13 mouse cellular contexts compared by ENCODE assay signal in genomic region chr9:89907941-89908340, GRCm38 (mm10). TPM values are rescaled to one million over a fixed set of nuclear protein-coding genes. Genes with fewer than 3 reads are reported as not detected.
DNase-seq lines count a peak whose midpoint lies in the region; ATAC-seq and TF ChIP-seq lines count a peak whose summit lies in the region.
"Had no signal": no experiment of that assay in that cellular context is flagged by ENCODE, and none has a peak within 500 bp of the region (broad histone marks: within the 10 kb centered on the region; RNA-seq: fewer than 3 reads in every experiment).

No protein-coding gene starts in this region.

- H3K4me3 ChIP-seq in embryonic facial prominence, embryonic 13.5 days, result no peak overlapping the region
- H3K4me3 ChIP-seq in embryonic facial prominence, embryonic 10.5 days, result no peak overlapping the region
- peak overlapping the region; percentile 54 for H3K4me3 ChIP-seq in hindbrain, embryonic 13.5 days
- H3K4me3 ChIP-seq in hindbrain, embryonic 10.5 days, result no peak overlapping the region
- H3K4me3 ChIP-seq in forebrain, postnatal 0 days (ENCODE audit: low read depth, low read length), result peak overlapping the region; percentile 51; the same call in 1 of the 2 replicates
- peak overlapping the region; percentile 47; the same call in 1 of the 2 replicates for H3K4me3 ChIP-seq in midbrain, postnatal 0 days (ENCODE audit: low read depth, low read length)
- H3K4me3 ChIP-seq: erythroblast, embryonic 14.5 days had no signal

- no peak for TF ChIP-seq CTCF in forebrain, postnatal 0 days (IDR thresholded peaks at IDR 0.05; ENCODE audit: low read depth)
- TF ChIP-seq CTCF in midbrain, postnatal 0 days (IDR thresholded peaks at IDR 0.05), result no peak

- H3K36me3 ChIP-seq in embryonic facial prominence, embryonic 13.5 days, result no peaks in the 10 kb centered on the region
- H3K36me3 ChIP-seq in embryonic facial prominence, embryonic 10.5 days (replicated peaks), result no peaks in the 10 kb centered on the region
- no peaks in the 10 kb centered on the region for H3K36me3 ChIP-seq in hindbrain, embryonic 13.5 days
- no peaks in the 10 kb centered on the region for H3K36me3 ChIP-seq in hindbrain, embryonic 10.5 days
- H3K36me3 ChIP-seq in forebrain, postnatal 0 days (ENCODE audit: insufficient read depth), result no peaks in the 10 kb centered on the region
- H3K36me3 ChIP-seq in midbrain, postnatal 0 days (ENCODE audit: insufficient read depth, low read length), result no peaks in the 10 kb centered on the region
- H3K36me3 ChIP-seq: liver, embryonic 12.5 days had no signal

- H3K9me3 ChIP-seq in embryonic facial prominence, embryonic 13.5 days, result no peaks in the 10 kb centered on the region
- no peaks in the 10 kb centered on the region for H3K9me3 ChIP-seq in embryonic facial prominence, embryonic 10.5 days
- no peaks in the 10 kb centered on the region for H3K9me3 ChIP-seq in hindbrain, embryonic 13.5 days
- no peaks in the 10 kb centered on the region for H3K9me3 ChIP-seq in hindbrain, embryonic 10.5 days
- H3K9me3 ChIP-seq in forebrain, postnatal 0 days (ENCODE audit: low read length), result no peaks in the 10 kb centered on the region
- H3K9me3 ChIP-seq in midbrain, postnatal 0 days (ENCODE audit: low read length), result no peaks in the 10 kb centered on the region
- H3K9me3 ChIP-seq: liver, embryonic 12.5 days had no signal

- DNase-seq in embryonic facial prominence, embryonic 10.5 days (ENCODE audit: low spot score), result no peak
- DNase-seq in hindbrain, embryonic 10.5 days (ENCODE audit: low spot score), result no peak
- no peak for DNase-seq in forebrain, postnatal 0 days
- no peak for DNase-seq in midbrain, postnatal 0 days (ENCODE audit: low spot score)
- DNase-seq in cerebellum, adult 9-10 months, result no peak
- DNase-seq in adrenal gland, postnatal 25 days, result no peak
- DNase-seq: kidney, adult 9 months had no signal

- 0 out of 2 replicates have a peak overlapping the region, but pooled peaks have one; percentile 94 for H3K4me2 ChIP-seq in embryonic facial prominence, embryonic 13.5 days
- H3K4me2 ChIP-seq in hindbrain, embryonic 13.5 days, result peak overlapping the region; percentile 86
- peak overlapping the region; percentile 88 for H3K4me2 ChIP-seq in forebrain, postnatal 0 days (ENCODE audit: low read depth)
- peak overlapping the region; percentile 79 for H3K4me2 ChIP-seq in midbrain, postnatal 0 days (ENCODE audit: low read depth, low read length, poor library complexity, severe bottlenecking)

- no peak overlapping the region for H3K27ac ChIP-seq in embryonic facial prominence, embryonic 13.5 days
- H3K27ac ChIP-seq in embryonic facial prominence, embryonic 10.5 days (replicated peaks), result no peak overlapping the region
- no peak overlapping the region for H3K27ac ChIP-seq in hindbrain, embryonic 13.5 days
- H3K27ac ChIP-seq in hindbrain, embryonic 10.5 days, result no peak overlapping the region
- H3K27ac ChIP-seq in forebrain, postnatal 0 days (ENCODE audit: low read depth, low read length), result no peak overlapping the region
- no peak overlapping the region for H3K27ac ChIP-seq in midbrain, postnatal 0 days (ENCODE audit: low read depth, low read length)
- H3K27ac ChIP-seq: liver, embryonic 12.5 days had no signal

- no peak for ATAC-seq in embryonic facial prominence, embryonic 13.5 days (ENCODE audit: insufficient number of reproducible peaks, insufficient read depth, low FRiP score, low TSS enrichment, low read depth)
- ATAC-seq in hindbrain, embryonic 13.5 days (ENCODE audit: low FRiP score), result no peak
- no peak for ATAC-seq in forebrain, postnatal 0 days
- ATAC-seq in midbrain, postnatal 0 days (ENCODE audit: low FRiP score), result no peak
- ATAC-seq: liver, embryonic 12.5 days had no signal

- peaks cover 81% of the 10 kb centered on the region for H3K27me3 ChIP-seq in embryonic facial prominence, embryonic 13.5 days
- peaks cover 82% of the 10 kb centered on the region for H3K27me3 ChIP-seq in embryonic facial prominence, embryonic 10.5 days (replicated peaks; ENCODE audit: low read depth, poor library complexity, severe bottlenecking)
- peaks cover 78% of the 10 kb centered on the region for H3K27me3 ChIP-seq in hindbrain, embryonic 13.5 days
- H3K27me3 ChIP-seq in hindbrain, embryonic 10.5 days (ENCODE audit: insufficient read depth, poor library complexity, severe bottlenecking), result peaks cover 77% of the 10 kb centered on the region
- peaks cover 48% of the 10 kb centered on the region for H3K27me3 ChIP-seq in forebrain, postnatal 0 days (ENCODE audit: insufficient read depth, low read length)
- H3K27me3 ChIP-seq in midbrain, postnatal 0 days (ENCODE audit: insufficient read depth, low read length), result peaks cover 49% of the 10 kb centered on the region

- H3K4me1 ChIP-seq in embryonic facial prominence, embryonic 13.5 days, result peaks cover 28% of the 10 kb centered on the region
- H3K4me1 ChIP-seq in embryonic facial prominence, embryonic 10.5 days, result peaks cover 29% of the 10 kb centered on the region
- H3K4me1 ChIP-seq in hindbrain, embryonic 13.5 days (replicated peaks), result peaks cover 30% of the 10 kb centered on the region
- H3K4me1 ChIP-seq in hindbrain, embryonic 10.5 days (replicated peaks), result peaks cover 30% of the 10 kb centered on the region
- no peaks in the 10 kb centered on the region for H3K4me1 ChIP-seq in forebrain, postnatal 0 days (ENCODE audit: insufficient read depth)
- no peaks in the 10 kb centered on the region; the same call in 1 of the 2 replicates for H3K4me1 ChIP-seq in midbrain, postnatal 0 days (ENCODE audit: insufficient read depth, low read length)

- no peak overlapping the region for H3K9ac ChIP-seq in embryonic facial prominence, embryonic 13.5 days
- no peak overlapping the region for H3K9ac ChIP-seq in hindbrain, embryonic 13.5 days
- 0 out of 2 replicates have a peak overlapping the region, but pooled peaks have one; percentile 18 for H3K9ac ChIP-seq in forebrain, postnatal 0 days
- H3K9ac ChIP-seq in midbrain, postnatal 0 days (replicated peaks; ENCODE audit: low read length, poor library complexity, severe bottlenecking), result no peak overlapping the region
- H3K9ac ChIP-seq: liver, embryonic 12.5 days had no signal

RNA-seq across cellular contexts. Expression of gene Rasgrf1, which starts 1.8 kb away (rescaled TPM):
- 0.63 and 0.80 TPM in 2 replicates for polyA plus RNA-seq in embryonic facial prominence, embryonic 13.5 days (2015; fragmentation: Nextera tagmentation; extraction: Ambion mirVana)
- polyA plus RNA-seq in embryonic facial prominence, embryonic 10.5 days (2016; fragmentation: Nextera tagmentation; extraction: Ambion mirVana), result 0.23 and 0.24 TPM in 2 replicates
- polyA plus RNA-seq in hindbrain, embryonic 13.5 days (2015; fragmentation: Nextera tagmentation; extraction: Ambion mirVana), result 1.8 and 2.1 TPM in 2 replicates
- polyA plus RNA-seq in hindbrain, embryonic 10.5 days (2016; fragmentation: Nextera tagmentation; extraction: Ambion mirVana), result 0.12 and 0.13 TPM in 2 replicates
- 25.5 and 33.2 TPM in 2 replicates for total RNA-seq in forebrain, postnatal 0 days (2014; rRNA removed)
- 15.3 and 19.3 TPM in 2 replicates for polyA plus RNA-seq in forebrain, postnatal 0 days (2015; fragmentation: Nextera tagmentation; extraction: Ambion mirVana)
- 35.7 and 40.8 TPM in 2 replicates for total RNA-seq in midbrain, postnatal 0 days (2014; rRNA removed)
- 22.6 and 24.0 TPM in 2 replicates for polyA plus RNA-seq in midbrain, postnatal 0 days (2015; fragmentation: Nextera tagmentation; extraction: Ambion mirVana)
- 14.8 and 15.4 TPM in 2 replicates for total RNA-seq in adrenal gland, postnatal 25 days (2021)
- total RNA-seq: heart, postnatal 14 days; MEL had no signal
- polyA plus RNA-seq: erythroblast, embryonic 14.5 days; liver, embryonic 12.5 days had no signal

Comparison
In these comparisons a context has a peak if more than half of its experiments do, and no peak if none do; other contexts are left out.
1. H3K4me3 ChIP-seq: peak in hindbrain, embryonic 13.5 days (single experiment), forebrain, postnatal 0 days (single experiment) and midbrain, postnatal 0 days (single experiment); none in embryonic facial prominence, embryonic 13.5 days (single experiment), embryonic facial prominence, embryonic 10.5 days (single experiment) and hindbrain, embryonic 10.5 days (single experiment).
2. Peak in every context shown above with its lines, with median percentiles within 50 percentile points of each other: H3K4me2 ChIP-seq.